Mouse (Mus musculus) olfactory bulb, adult 2 months (tissue): ENCODE measurements around the gene Nhej1. TPM values are rescaled to one million over a fixed set of nuclear protein-coding genes. Genes with fewer than 3 reads are reported as not detected.

Experiments used
- H3K27ac ChIP-seq: fragments of 200-500 bp; 2 replicates; pipeline ENCODE4 v1.5.1; 2012; ENCODE audit warnings: low read depth, low read length; ENCODE audit not compliant: insufficient read depth
- H3K4me1 ChIP-seq: fragments of 200-500 bp; 2 replicates; pipeline ENCODE4 v1.6.1; 2012; ENCODE audit warnings: low read length; ENCODE audit not compliant: control insufficient read depth, insufficient read depth
- H3K4me3 ChIP-seq: fragments of 200-500 bp; 2 replicates; pipeline ENCODE4 v1.5.1; 2012; ENCODE audit warnings: mild to moderate bottlenecking, low read depth, low read length, moderate library complexity; ENCODE audit not compliant: insufficient read depth
- CTCF ChIP-seq: fragments of 200-500 bp; IDR thresholded peaks from 2 replicates; pipeline ENCODE4 v1.5.1; 2012; ENCODE audit warnings: low read depth, mild to moderate bottlenecking, low read length, moderate library complexity; ENCODE audit not compliant: insufficient read depth
- POLR2A ChIP-seq: fragments of 200-500 bp; IDR thresholded peaks from 2 replicates; pipeline ENCODE4 v1.6.1; 2012; ENCODE audit warnings: mild to moderate bottlenecking, low read depth, low read length, moderate library complexity; ENCODE audit not compliant: insufficient read depth
- WGBS: fragments of 180-500 bp; shearing (Covaris S2); methylation state at CpG from one replicate; pipeline ENCODE4 v1.1.7; 2018; 5-methylcytosine and 5-hydroxymethylcytosine counted together
- polyA plus RNA-seq: library from polyadenylated mRNA; stranded (reverse); fragments of >200 nt; gene quantifications from 2 replicates; pipeline ENCODE4 v1.2.4, GENCODE M21; 2012; ENCODE audit warnings: low replicate concordance; ENCODE audit not compliant: missing spikeins, insufficient read depth, insufficient read length

Nhej1 gene
- polyA plus RNA-seq, 1 experiment = not detected

DNA sequence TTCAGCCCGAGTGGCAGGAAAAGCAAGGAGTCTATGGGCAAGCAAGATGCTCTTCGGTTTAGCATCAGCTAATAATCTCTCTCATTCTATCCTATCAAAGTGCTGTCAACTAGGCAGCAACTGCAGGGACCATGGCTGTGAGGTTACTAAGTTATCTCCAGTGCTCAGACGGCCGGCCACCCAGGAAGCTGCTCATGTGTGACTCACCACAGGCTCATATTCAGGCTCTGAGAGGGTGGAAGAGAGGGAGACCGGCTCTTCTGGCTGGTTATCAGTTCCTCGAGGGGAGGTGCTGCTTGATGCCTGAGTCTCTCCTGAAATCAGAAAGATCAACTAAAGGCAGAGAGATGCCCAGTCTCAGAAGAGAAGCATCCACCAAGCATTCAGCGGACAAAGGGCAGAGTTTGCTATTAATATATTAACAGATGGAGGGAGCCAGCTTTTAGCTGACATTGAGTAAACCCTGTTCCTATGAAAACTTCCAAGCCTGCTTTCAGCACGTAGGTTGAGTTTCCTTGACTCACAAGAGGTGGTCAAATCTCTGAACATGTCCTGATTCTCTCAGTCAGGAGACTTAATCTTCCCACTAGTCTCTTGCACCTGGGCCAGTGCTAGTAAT is 156.9 kb downstream of the Nhej1 start:
- no peak for TF ChIP-seq CTCF
- TF ChIP-seq POLR2A = no peak
- WGBS = 70% methylated on average over 8 of the region's 8 CpGs
- Histone ChIP-seq H3K4me1 (peaks cover 3% of the 10 kb centered on the region; the same call in 1 of the 2 replicates), H3K4me3 (no peak overlapping the region), H3K27ac (no peak overlapping the region)

DNA sequence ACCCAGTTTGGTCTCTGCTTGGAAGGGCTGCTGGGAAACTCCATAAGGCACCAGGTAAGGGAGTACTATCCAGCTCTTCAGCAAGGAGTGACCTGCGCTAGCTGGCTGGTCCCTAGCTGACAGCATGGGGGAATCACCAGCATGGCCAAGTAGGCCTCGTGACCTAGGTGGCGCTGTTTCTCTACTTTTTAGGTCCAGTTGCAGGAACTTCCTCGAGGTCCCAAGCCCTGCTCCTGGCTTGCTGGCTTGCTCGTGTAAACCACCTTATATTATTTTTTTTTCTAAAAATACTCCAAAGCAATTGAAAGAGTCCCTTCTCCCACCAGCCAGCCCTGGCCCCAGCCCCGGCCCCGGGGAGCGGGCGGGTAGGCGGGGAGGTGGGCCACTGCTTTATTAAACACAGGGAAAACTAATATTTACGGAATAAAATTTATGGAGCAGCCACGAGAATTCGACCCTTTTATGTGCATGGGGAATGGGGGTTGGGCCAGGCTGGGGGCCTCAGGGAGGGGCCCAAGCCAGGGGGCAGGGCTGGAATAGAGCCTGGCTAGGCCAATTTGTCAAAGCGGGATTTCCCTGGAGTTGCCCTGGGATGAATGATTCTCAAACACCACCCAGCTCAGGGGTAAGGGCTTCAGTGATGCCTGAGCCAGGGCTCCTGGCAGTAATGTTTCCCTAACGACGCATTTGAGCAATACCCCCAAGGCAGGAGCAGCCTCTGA is 160.3 kb downstream of the Nhej1 start:
- WGBS = 20% methylated on average over 16 of the region's 16 CpGs

DNA sequence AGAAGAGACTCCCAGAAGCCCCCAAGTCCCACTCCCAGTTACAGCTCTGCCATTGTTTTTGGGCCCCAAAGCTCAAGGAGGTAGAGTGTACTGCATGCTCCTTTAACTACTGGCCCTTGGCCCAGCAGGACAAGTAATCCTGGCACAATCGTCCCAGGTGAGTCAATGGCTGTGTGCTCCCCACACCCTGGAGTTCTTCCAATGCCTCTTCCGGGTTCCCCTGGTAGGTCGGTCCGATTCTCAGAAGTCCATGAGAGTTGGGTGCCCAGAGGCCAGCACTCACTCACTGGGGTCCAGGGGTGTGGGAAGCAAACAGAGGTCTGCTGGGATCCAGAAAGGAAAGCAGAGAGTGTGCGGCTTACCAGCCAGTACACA is 162.2 kb downstream of the Nhej1 start:
- Histone ChIP-seq H3K4me3 (no peak overlapping the region), H3K27ac (no peak overlapping the region), H3K4me1 (peaks cover 3% of the 10 kb centered on the region; the same call in 1 of the 2 replicates)
- WGBS = 95% methylated on average over 5 of the region's 5 CpGs
- TF ChIP-seq CTCF (no peak), POLR2A (no peak)

More for the DNA sequence above, 160.3 kb downstream of the Nhej1 start:
- Histone ChIP-seq H3K4me3 (no peak overlapping the region), H3K4me1 (peaks cover 3% of the 10 kb centered on the region; the same call in 1 of the 2 replicates), H3K27ac (no peak overlapping the region)
- TF ChIP-seq CTCF (peak; percentile 43), POLR2A (no peak)

DNA sequence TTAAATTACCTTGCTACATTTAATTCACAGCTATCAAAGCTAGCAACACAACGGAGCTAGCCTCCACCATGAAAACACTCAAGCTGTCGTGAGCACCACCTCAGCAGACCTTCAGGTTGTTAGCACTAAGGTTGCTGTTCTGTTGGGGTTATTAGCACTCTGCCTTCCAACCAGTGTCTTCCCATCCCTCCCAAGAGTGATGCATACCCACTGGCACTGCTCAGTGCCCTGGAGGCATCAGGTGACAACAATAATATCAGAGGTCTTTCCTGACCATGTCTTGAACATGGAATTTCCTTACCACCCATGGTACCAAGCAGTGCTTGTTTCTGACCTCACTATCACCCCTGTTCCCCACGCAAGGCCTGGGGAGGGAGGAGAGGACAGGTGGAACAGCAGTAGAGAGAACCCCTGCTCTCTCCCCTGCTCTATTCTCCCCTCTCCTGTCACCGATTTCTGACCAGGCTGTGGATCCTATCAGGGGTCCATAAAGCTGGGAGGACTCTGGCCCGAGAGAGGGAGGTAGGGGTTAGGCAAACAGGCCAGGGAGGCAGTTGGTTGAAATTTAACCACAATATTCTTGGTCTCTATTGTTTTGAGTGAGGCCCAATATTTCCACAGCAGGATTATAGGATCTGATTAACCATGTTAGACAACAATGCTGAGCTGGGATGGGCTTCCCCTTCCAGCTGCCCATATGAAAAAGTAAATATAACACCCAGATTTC is 162.7 kb downstream of the Nhej1 start:
- Histone ChIP-seq H3K4me1 (peaks cover 3% of the 10 kb centered on the region; the same call in 1 of the 2 replicates), H3K4me3 (no peak overlapping the region), H3K27ac (no peak overlapping the region)
- 85% methylated on average over 5 of the region's 5 CpGs for WGBS
- TF ChIP-seq POLR2A (no peak), CTCF (no peak)

DNA sequence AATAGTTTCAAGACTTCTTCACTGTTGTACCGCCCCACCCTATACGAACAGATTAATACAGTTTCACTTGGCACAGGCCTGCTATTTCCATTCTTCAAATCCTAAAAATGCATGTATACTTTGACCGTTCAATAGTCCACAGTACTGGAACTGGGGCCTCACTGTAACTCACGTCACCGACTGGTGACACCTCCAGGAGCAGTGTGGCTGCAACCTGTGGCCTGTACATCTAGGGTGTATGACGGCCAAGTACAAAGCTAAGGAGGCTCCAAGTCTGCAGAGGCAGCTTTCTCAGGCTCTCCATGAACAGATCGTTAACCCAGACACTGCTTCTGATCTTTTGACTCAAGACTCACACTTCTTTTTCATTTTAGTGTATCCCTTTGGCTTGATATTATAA is 163.3 kb downstream of the Nhej1 start:
- H3K4me3 ChIP-seq = no peak overlapping the region
- TF ChIP-seq CTCF (no peak), POLR2A (no peak)
- H3K4me1 ChIP-seq = peaks cover 3% of the 10 kb centered on the region; the same call in 1 of the 2 replicates
- 89% methylated on average over 7 of the region's 7 CpGs for WGBS
- H3K27ac ChIP-seq = no peak overlapping the region

DNA sequence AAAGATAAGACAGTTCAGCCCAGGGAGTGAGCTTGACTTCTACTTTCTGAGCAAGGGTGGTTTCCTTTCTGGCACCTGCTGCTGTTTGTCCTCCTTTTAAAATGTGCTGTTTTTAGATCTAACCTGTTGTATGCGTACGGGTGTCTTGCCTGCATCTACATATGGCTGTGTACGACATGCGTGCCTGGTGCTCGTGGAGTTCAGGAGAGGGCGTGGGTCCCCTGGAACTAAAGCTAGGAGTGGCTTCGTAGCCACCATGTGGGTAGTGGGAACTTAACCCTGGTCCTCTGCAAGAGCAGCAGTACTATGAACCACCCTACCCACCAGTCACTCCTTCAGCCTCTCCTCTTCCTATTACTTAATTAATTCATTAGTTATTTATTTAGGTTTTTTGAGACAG is 164.9 kb downstream of the Nhej1 start:
- H3K4me1 ChIP-seq = peaks cover 3% of the 10 kb centered on the region; the same call in 1 of the 2 replicates
- 95% methylated on average over 7 of the region's 7 CpGs for WGBS
- TF ChIP-seq POLR2A = no peak
- TF ChIP-seq CTCF = no peak

DNA sequence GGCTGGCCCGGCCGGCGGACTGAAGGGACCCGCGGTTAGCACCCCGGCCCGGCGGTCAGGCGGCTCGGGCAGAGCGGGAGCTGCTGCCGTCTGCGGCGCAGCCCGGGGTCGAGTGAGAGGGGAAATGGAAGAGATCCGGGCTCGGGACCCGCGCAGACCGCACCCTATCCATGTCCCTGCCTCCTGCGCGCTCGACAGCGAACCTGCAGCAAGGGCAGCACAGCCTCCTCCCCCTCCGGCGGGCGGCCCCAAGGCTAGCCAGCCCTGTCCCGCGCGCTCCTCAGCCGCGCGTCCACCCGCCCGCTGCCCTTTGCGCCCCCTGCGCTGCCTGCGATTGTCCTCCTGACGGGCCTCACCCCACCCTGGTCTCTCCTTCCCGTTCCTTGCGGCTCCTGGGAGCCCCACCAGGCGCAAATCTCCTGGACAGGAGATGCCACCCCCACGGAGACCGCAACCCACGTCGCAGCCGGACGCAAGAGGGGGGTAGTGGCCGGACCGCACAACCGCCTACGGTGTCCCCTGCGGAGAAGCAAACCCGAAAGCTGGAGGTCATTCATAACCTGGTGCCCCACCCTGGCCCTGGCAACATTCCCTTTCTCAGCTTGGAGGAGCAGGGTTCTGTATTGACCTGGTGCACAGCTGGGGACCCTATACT is 173.3 kb downstream of the Nhej1 start, which contains the start of gene Ihh:
TSS of gene Ihh (minus strand) at position 117 of the 655 bp plus-strand sequence.
- Histone ChIP-seq H3K4me3 (peak within 1 kb of the TSS; percentile 8), H3K27ac (no peak within 1 kb of the TSS), H3K4me1 (peaks cover 37% of the 10 kb centered on the region)
- TF ChIP-seq CTCF = no peak
- TF ChIP-seq POLR2A = no peak
- WGBS = 3% methylated on average over 34 of the region's 55 CpGs

More for the DNA sequence above, 164.9 kb downstream of the Nhej1 start:
- Histone ChIP-seq H3K4me3 (no peak overlapping the region), H3K27ac (no peak overlapping the region)

DNA sequence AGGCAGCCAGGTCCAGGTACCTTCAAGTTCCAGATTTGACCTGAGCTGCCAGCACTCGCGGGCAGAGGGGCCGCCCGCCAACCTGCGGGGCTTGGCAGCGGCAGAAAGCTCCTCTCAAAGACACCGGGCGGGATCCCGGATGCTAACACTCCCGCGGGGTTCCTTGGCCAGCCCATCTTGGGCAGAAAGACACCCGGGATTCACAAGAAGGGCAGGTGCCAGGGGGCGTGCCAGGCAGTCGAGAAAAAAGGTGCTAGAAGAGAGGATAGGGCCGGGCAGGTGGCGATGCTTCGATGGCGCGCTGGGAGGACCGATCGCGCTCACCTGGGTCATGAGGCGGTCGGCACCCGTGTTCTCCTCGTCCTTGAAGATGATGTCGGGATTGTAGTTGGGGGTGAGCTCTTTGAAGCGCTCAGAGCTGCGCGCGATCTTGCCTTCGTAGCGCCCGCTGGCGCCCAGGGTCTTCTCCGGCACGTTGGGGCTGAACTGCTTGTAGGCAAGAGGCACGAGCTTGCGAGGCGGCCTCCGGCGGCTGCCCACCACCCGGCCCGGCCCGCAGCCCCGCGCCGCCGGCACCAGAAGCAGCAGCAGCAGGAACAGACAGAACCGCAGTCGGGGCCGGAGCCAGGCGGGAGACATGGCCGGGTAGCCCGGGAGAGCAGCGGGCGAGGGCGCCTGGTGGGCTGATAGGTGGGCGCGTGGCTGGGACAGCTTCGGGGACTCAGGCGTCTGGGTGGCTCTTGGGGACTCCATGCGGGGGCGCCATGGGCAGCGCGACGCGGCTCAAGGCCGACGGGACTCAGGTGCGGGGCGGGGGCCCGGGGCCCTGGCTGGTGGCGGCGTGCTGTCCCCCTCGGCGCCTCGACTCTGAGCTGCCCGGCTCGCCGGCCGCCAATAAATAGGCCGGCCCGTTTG is 174.2 kb downstream of the Nhej1 start:
- Histone ChIP-seq H3K27ac (no peak overlapping the region), H3K4me3 (peak overlapping the region; percentile 8), H3K4me1 (peaks cover 37% of the 10 kb centered on the region)
- 2% methylated on average over 84 of the region's 84 CpGs for WGBS
- TF ChIP-seq POLR2A (no peak), CTCF (0 out of 2 replicates have a peak, but pooled peaks have one; percentile 7)

DNA sequence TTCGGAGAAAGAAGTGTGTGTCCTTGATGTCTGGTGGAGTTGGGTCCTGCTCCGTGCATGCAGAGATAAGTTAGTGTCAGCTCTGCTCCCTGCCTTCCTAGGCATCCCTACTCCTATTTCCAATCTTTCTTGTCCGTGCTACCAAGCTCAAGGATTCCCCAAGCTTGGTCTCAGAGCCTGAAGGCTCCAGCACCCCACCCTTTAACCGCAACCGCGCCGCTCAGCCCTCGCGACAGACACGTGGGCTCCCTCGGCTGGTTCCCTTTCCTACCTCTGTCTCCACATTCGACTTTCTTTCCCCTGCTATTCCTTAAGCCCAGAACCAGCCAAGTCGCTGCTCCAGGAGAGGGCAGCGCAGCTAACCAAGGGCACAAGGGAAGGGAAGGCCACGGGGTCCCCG is 174.9 kb downstream of the Nhej1 start:
- peak overlapping the region; percentile 3; the same call in 1 of the 2 replicates for H3K4me3 ChIP-seq
- no peak overlapping the region for H3K27ac ChIP-seq
- WGBS = 3% methylated on average over 16 of the region's 16 CpGs
- peaks cover 37% of the 10 kb centered on the region for H3K4me1 ChIP-seq
- TF ChIP-seq CTCF = no peak
- no peak for TF ChIP-seq POLR2A
